Mouse (Mus musculus) heart, embryonic 16.5 days (tissue): Measurements from ENCODE around the gene Xkr8. TPM values are rescaled to one million over a fixed set of nuclear protein-coding genes. Genes with fewer than 3 reads are reported as not detected.
"Not testable (repeated sequence)": the region's sequence is repeated elsewhere in the genome, so short reads cannot be mapped to it uniquely, and the experiment has no call there.

ENCODE experiments used
- ATAC-seq: fragments of 200-750 bp; cut with Nextera tagmentation; replicated peaks from 2 replicates; pipeline ENCODE4 v1.8.0; 2017; ENCODE audit warnings: moderate number of reproducible peaks; ENCODE audit not compliant: insufficient read depth, low FRiP score; ENCODE audit errors: extremely low read depth
- H3K27ac ChIP-seq: fragments of 300-500 bp; sonication (generic); 2 replicates; pipeline ENCODE4 v1.5.1; 2014; ENCODE audit warnings: mild to moderate bottlenecking, low read length, control low read depth, moderate library complexity
- H3K27me3 ChIP-seq: fragments of 300-500 bp; sonication (generic); 2 replicates; pipeline ENCODE4 v1.6.1; 2014; ENCODE audit warnings: low read length, mixed read lengths; ENCODE audit not compliant: control insufficient read depth, insufficient read depth
- H3K36me3 ChIP-seq: fragments of 300-500 bp; sonication (generic); 2 replicates; pipeline ENCODE4 v1.6.1; 2014; ENCODE audit not compliant: control insufficient read depth, insufficient read depth
- H3K4me1 ChIP-seq: fragments of 300-500 bp; sonication (generic); 2 replicates; pipeline ENCODE4 v1.6.1; 2014; ENCODE audit warnings: low read length, mixed read lengths; ENCODE audit not compliant: control insufficient read depth, insufficient read depth
- H3K4me2 ChIP-seq: fragments of 300-500 bp; sonication (generic); 2 replicates; pipeline ENCODE4 v1.6.1; 2014; ENCODE audit warnings: low read depth, mild to moderate bottlenecking, control low read depth, low read length
- H3K4me3 ChIP-seq: fragments of 300-500 bp; sonication (generic); 2 replicates; pipeline ENCODE4 v1.5.1; 2014; ENCODE audit warnings: mild to moderate bottlenecking, control low read depth, low read length
- H3K9ac ChIP-seq: fragments of 300-500 bp; sonication (generic); 2 replicates; pipeline ENCODE4 v1.6.1; 2014; ENCODE audit warnings: low read length, control low read depth
- H3K9me3 ChIP-seq: fragments of 300-500 bp; sonication (generic); replicated peaks from 2 replicates; pipeline ENCODE4 v1.6.1; 2016; ENCODE audit warnings: low read length; ENCODE audit not compliant: control insufficient read depth
- WGBS: fragments of 180-500 bp; shearing (Covaris S2); extraction: QIAGEN DNeasy Blood & Tissue Kit; methylation state at CpG from one replicate; pipeline ENCODE4 v1.1.7; 2014; 5-methylcytosine and 5-hydroxymethylcytosine counted together
- polyA plus RNA-seq: library from polyadenylated mRNA; unstranded; fragments of >200 nt; fragmentation: Nextera tagmentation; extraction: Ambion mirVana; gene quantifications from 2 replicates; pipeline ENCODE4 v1.2.1, GENCODE M21; 2015

Gene Xkr8
- 2.8 and 2.9 TPM in 2 replicates for polyA plus RNA-seq

DNA sequence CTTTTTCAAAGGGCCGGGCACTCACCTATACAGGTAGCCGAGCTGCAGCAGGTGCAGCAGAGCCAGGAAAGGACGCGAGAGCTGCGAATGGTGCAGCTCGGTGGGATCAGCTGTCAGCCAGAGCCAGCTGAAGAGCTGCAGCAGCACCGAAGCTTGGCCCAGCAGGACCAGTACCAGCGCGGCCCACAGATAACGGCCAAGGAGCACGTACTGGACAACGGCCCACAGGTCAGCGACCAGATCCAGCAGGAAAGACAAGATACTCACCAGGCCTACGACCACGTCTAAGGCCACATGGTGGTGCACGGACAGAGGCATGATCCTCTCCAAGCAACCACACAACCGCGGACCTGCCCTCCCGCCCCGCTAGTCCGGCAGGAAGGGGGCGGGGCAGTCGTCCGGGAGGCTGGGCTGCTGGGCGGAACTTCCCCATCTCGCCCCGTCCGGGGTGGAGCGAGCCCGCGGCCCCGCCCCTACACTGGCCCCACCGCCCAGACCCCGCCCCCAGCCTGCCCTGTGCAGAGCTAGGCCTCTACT, at the start of gene Xkr8:
Gene Xkr8 (minus strand): TSS at position 399 of the 537 bp plus-strand sequence.
- no peaks in the 10 kb centered on the region for H3K36me3 ChIP-seq
- peaks cover 6% of the 10 kb centered on the region; the same call in 1 of the 2 replicates for H3K4me1 ChIP-seq
- WGBS, result 1% methylated on average over 29 of the region's 34 CpGs
- H3K4me3 ChIP-seq, result peak within 1 kb of the TSS; percentile 54
- H3K27me3 ChIP-seq, result no peaks in the 10 kb centered on the region
- peak within 1 kb of the TSS; percentile 70 for H3K4me2 ChIP-seq
- H3K27ac ChIP-seq, result no peak within 1 kb of the TSS
- ATAC-seq, result peak; percentile 99
- peak within 1 kb of the TSS; percentile 67 for H3K9ac ChIP-seq
- no peaks in the 10 kb centered on the region for H3K9me3 ChIP-seq

DNA sequence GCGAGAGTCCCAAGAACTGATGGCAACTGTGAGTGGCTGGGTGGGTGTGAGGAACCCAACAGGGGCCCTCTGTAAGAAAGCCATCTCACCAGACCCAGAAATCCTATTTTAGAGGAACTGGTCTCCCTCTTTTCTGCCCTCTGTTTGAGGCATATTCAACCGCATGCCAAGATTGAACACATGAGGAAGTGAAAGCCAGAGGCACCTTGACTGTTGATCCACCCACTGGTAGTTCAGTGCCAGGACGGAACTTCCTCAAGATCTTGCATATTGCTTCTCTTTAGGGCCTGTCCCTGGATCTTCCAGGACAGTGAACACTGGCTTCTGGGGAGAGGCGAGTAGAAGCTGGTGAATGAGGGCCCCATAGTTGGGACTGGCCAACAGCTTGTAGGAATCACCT, 47.9 kb upstream of the Xkr8 start:
- Histone ChIP-seq H3K4me1 (no peaks in the 10 kb centered on the region), H3K9me3 (no peaks in the 10 kb centered on the region), H3K4me2 (no peak overlapping the region), H3K9ac (no peak overlapping the region), H3K27me3 (no peaks in the 10 kb centered on the region), H3K4me3 (no peak overlapping the region), H3K36me3 (peaks cover 40% of the 10 kb centered on the region), H3K27ac (no peak overlapping the region)
- WGBS, result 89% methylated on average over 4 of the region's 4 CpGs
- ATAC-seq, result no peak

DNA sequence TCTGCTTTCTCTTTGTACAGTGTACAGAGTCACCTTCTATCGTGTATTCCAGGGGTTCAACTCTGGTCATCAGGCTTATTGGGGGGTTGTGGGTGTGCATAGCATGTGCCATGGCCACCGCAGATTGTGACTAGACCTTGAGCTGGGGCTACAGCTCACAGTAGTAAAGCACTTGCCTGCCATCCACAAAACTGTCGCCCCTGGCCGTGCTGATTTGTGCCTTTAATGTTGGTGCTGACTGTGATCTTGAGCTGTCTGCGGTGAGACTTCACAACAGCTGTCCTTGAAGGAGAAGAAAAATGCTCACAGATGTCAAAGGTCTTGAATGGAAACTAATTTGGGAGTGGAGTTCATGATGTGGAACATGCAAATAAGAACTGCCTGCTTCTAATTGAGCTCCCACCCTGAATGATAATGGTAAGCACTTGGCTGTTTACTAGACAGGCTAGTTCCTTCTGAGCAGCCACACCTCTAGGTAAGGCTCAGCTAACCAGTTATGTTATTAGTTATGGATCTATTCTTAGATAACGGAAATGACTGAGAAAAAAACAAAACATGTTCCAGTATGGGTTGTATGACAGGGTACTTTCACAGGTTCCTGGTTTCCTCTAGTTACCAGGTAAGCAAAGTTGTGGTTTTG, 46.3 kb upstream of the Xkr8 start:
- no peaks in the 10 kb centered on the region for H3K4me1 ChIP-seq
- no peak overlapping the region for H3K27ac ChIP-seq
- no peak overlapping the region for H3K4me2 ChIP-seq
- no peak overlapping the region for H3K9ac ChIP-seq
- no peaks in the 10 kb centered on the region for H3K27me3 ChIP-seq
- no peak for ATAC-seq
- WGBS, result 89% methylated on average over 6 of the region's 6 CpGs
- no peak overlapping the region for H3K4me3 ChIP-seq
- peaks cover 49% of the 10 kb centered on the region for H3K36me3 ChIP-seq
- no peaks in the 10 kb centered on the region for H3K9me3 ChIP-seq

DNA sequence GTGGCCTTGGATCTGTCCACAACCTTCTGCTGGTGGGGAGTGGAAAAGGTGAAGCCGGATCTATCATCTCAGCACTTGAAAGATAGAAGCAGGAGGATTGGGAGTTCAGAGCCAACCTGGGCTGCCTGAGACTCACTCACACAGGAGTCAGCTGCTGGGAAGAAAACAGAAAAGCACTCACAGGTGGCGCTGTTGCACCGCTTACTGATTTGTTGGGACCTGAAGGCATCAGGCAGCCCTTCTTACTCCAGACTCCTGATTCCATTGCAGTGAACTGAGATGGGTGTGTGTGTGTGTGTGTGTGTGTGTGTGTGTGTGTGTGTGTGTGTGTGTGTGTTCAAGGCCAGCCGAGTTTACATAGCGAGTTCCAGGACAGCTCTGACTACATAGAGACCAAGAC, 44.4 kb upstream of the Xkr8 start:
- Histone ChIP-seq H3K27me3 (no peaks in the 10 kb centered on the region), H3K4me3 (no peak overlapping the region), H3K9ac (no peak overlapping the region), H3K9me3 (no peaks in the 10 kb centered on the region), H3K4me2 (no peak overlapping the region), H3K36me3 (peaks cover 65% of the 10 kb centered on the region), H3K4me1 (no peaks in the 10 kb centered on the region), H3K27ac (no peak overlapping the region)
- ATAC-seq, result no peak
- 79% methylated on average over 5 of the region's 5 CpGs for WGBS

DNA sequence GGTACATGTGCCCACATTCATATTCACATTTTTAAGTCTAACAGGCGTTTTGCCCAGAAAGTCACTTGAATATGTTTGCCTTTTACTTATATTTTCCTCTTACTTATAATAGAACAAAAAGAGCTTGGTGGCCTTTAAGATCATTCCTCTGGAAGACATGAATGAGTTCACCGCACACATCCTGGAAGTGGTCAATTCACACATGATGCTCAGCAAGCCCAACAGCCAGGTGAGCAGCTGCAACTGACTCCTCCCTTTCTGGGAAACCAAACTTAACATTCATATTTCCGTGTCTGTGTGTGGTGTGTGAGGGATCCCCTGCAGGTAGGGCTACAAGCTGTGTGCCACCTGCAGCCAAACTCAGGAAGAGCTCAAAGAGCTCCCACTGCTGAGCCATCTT, 42.6 kb upstream of the Xkr8 start:
- no peak overlapping the region for H3K27ac ChIP-seq
- H3K4me1 ChIP-seq, result no peaks in the 10 kb centered on the region
- no peaks in the 10 kb centered on the region for H3K27me3 ChIP-seq
- no peak overlapping the region for H3K9ac ChIP-seq
- H3K4me3 ChIP-seq, result no peak overlapping the region
- 72% methylated on average over 3 of the region's 3 CpGs for WGBS
- no peak overlapping the region for H3K4me2 ChIP-seq
- no peak for ATAC-seq
- H3K9me3 ChIP-seq, result no peaks in the 10 kb centered on the region
- peaks cover 75% of the 10 kb centered on the region for H3K36me3 ChIP-seq

DNA sequence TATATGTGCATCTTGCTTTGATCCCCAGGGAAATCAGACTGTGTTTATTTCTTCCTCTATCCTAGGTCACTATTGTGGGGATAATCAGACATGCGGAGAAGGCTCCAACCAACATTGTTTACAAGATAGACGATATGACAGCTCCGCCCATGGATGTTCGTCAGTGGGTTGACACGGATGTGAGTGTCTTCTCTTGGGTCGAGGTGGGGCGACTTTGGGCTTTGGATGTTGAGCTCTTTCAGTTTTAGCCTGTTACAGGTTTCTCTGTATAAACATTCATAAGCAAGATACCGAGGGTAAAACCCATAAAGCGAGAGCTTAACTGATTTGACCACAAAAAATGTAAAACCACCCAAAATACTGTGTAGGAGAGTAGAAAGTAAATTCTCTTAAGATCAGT, 39.4 kb upstream of the Xkr8 start:
- peaks cover 7% of the 10 kb centered on the region for H3K4me1 ChIP-seq
- H3K27ac ChIP-seq, result no peak overlapping the region
- H3K9ac ChIP-seq, result no peak overlapping the region
- H3K27me3 ChIP-seq, result no peaks in the 10 kb centered on the region
- no peak for ATAC-seq
- H3K9me3 ChIP-seq, result no peaks in the 10 kb centered on the region
- WGBS, result 89% methylated on average over 9 of the region's 9 CpGs
- H3K4me2 ChIP-seq, result no peak overlapping the region
- H3K36me3 ChIP-seq, result peaks cover 49% of the 10 kb centered on the region
- no peak overlapping the region for H3K4me3 ChIP-seq

DNA sequence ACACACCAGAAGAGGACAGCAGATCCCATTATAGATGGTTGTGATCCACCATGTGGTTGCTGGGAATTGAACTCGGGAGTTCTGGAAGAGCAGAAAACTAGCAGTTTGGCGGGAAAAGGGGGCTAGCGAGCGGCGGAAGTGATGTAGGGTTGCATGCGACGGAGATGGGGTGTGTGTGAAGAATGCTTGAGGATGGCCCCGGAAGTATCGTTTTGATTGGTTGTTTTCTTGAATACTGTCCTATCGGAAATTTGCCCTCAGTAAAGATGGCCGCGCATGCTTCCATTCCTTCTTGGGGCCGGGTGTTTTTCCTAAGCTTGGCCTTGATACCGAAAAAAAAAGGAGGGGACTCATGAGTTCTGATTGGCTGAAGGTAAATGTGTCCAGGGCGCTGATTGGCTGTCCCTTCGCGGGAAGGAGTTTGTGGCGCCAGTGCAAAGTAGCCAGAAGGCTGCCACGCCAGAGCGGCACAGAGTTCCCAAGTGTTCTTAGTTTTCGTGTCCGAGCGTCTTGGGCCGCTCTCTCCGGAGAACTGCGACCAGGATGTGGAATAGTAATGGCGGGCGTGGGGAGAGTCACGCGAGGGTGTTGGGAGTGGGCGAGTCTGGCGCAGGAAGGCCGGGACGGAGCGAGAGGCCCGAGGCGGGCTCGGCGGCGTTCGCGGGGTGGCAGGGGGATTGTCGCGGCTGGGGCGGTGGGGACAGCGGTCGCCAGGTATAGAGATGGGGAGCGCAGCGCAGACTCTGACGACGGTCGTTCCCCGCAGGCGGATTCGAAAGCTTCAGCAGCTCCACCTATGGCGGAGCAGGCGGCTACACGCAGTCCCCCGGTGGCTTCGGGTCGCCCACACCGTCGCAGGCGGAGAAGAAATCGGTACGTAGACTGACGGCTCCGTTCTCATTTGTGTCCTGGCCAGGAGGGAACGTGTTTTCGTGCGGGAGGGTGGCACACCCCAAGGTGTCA, 35.8 kb upstream of the Xkr8 start, which contains the start of gene Rpa2:
Gene Rpa2 (plus strand): TSS at position 419 of the 963 bp plus-strand sequence.
- WGBS, result under 1% methylated on average over 71 of the region's 71 CpGs
- peak; percentile 95 for ATAC-seq
- no peaks in the 10 kb centered on the region for H3K27me3 ChIP-seq

DNA sequence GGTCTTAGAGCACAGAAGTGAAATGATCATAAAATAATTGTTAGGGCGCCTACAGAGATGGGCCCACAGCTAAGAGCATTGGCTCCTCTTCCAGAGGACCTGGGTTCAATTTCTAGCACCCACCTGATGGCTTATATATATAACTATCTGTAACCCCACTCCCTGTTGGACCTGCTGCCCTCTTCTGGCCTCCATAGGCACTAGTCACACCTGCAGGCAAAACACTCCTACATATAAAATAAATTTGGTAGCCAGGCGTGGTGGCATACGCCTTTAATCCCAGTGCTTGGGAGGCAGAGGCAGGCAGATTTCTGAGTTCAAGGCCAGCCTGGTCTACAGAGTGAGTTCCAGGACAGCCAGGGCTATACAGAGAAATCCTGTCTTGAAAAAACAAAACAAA, 30.8 kb upstream of the Xkr8 start:
- 83% methylated on average over 3 of the region's 3 CpGs for WGBS
- not testable (repeated sequence) for H3K4me2 ChIP-seq, H3K36me3 ChIP-seq, H3K9me3 ChIP-seq, H3K4me3 ChIP-seq, ATAC-seq, H3K27me3 ChIP-seq, H3K9ac ChIP-seq, H3K4me1 ChIP-seq, H3K27ac ChIP-seq

More for the DNA sequence above, 35.8 kb upstream of the Xkr8 start, which contains the start of gene Rpa2:
- peaks cover 7% of the 10 kb centered on the region for H3K4me1 ChIP-seq
- no peaks in the 10 kb centered on the region for H3K9me3 ChIP-seq
- H3K27ac ChIP-seq, result peak within 1 kb of the TSS; percentile 79
- peak within 1 kb of the TSS; percentile 90 for H3K4me2 ChIP-seq
- peak within 1 kb of the TSS; percentile 93 for H3K4me3 ChIP-seq
- H3K9ac ChIP-seq, result peak within 1 kb of the TSS; percentile 89
- peaks cover 21% of the 10 kb centered on the region for H3K36me3 ChIP-seq

DNA sequence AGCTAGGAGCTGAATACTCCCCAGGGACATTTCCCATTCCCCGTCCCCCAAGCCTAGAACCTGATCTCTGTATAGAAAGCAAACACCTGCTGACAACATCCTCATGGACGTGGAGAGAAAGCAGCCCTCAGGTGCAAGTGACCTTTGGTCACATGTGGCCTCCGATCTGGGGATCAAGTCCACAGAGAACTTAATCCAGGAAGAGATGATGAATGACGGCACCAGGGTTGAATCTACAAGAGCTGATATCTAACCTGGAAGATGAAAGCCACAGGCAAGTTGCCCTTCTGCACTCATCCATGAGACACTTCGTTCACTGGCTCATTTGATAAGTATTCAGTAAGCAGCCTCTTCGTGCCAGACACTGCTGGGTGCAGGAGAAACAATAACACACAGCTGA, 30.3 kb upstream of the Xkr8 start:
- no peak overlapping the region for H3K4me2 ChIP-seq
- no peak overlapping the region for H3K27ac ChIP-seq
- H3K4me1 ChIP-seq, result no peaks in the 10 kb centered on the region
- WGBS, result 69% methylated on average over 6 of the region's 6 CpGs
- H3K4me3 ChIP-seq, result no peak overlapping the region
- H3K9me3 ChIP-seq, result no peaks in the 10 kb centered on the region
- no peaks in the 10 kb centered on the region; the same call in 1 of the 2 replicates for H3K27me3 ChIP-seq
- H3K9ac ChIP-seq, result no peak overlapping the region
- no peaks in the 10 kb centered on the region for H3K36me3 ChIP-seq
- ATAC-seq, result no peak
